Mouse (Mus musculus): ENCODE results near the gene Atg13. TPM values are rescaled to one million over a fixed set of nuclear protein-coding genes. Genes with fewer than 3 reads are reported as not detected.

The Atg13 gene
- total and polyA plus RNA-seq, 2 experiments from 2014 or later = 21.0 to 30.4 TPM

DNA sequence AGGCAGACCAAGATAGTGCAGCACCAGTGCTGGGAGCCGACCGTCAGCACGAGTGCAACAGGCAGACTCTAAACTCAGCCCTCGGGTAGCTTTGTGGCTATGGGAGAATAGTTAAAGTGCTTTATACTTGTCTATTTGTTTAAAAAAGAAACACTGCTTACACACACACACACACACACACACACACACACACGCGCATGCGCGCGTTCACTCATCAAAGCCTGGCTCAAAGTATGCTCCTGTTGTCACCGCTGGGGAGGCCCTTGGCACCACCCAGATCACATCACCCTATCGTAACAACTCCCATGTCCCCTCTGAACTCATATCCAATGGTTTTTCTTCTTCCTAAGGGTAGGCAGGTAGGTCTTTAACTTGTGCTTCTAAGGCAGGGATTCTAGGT, 66.4 kb downstream of the Atg13 start:
- peaks cover 39% of the 10 kb centered on the region for H3K36me3 ChIP-seq (ENCODE audit: insufficient read depth, low read length)
- no peak for TF ChIP-seq CTCF (IDR thresholded peaks at IDR 0.05)

GRCm38 (mm10) chr2:91642825-91643415, 67.5 kb downstream of the Atg13 start:
- no peak overlapping the region for H3K9ac ChIP-seq (replicated peaks; ENCODE audit: low read length, poor library complexity, severe bottlenecking)
- 90% methylated on average over 2 of the region's 2 CpGs for WGBS
- H3K27ac ChIP-seq (ENCODE audit: low read depth, low read length) = no peak overlapping the region
- no peaks in the 10 kb centered on the region for H3K9me3 ChIP-seq (ENCODE audit: low read length)
- no peak overlapping the region for H3K4me3 ChIP-seq (ENCODE audit: low read depth, low read length)
- ATAC-seq (ENCODE audit: low FRiP score) (no peak), DNase-seq (ENCODE audit: low spot score) (no peak)
- no peaks in the 10 kb centered on the region for H3K27me3 ChIP-seq (ENCODE audit: insufficient read depth, low read length)
- H3K4me2 ChIP-seq (ENCODE audit: low read depth, low read length, poor library complexity, severe bottlenecking) = no peak overlapping the region
- TF ChIP-seq CTCF (IDR thresholded peaks at IDR 0.05) = no peak
- H3K36me3 ChIP-seq (ENCODE audit: insufficient read depth, low read length) = peaks cover 39% of the 10 kb centered on the region
- no peaks in the 10 kb centered on the region for H3K4me1 ChIP-seq (ENCODE audit: insufficient read depth, low read length)

More for the DNA sequence above, 66.4 kb downstream of the Atg13 start:
- Histone ChIP-seq H3K4me2 (ENCODE audit: low read depth, low read length, poor library complexity, severe bottlenecking) (no peak overlapping the region), H3K4me1 (ENCODE audit: insufficient read depth, low read length) (no peaks in the 10 kb centered on the region), H3K4me3 (ENCODE audit: low read depth, low read length) (no peak overlapping the region), H3K9me3 (ENCODE audit: low read length) (no peaks in the 10 kb centered on the region), H3K27ac (ENCODE audit: low read depth, low read length) (no peak overlapping the region), H3K9ac (replicated peaks; ENCODE audit: low read length, poor library complexity, severe bottlenecking) (no peak overlapping the region), H3K27me3 (ENCODE audit: insufficient read depth, low read length) (no peaks in the 10 kb centered on the region)
- ATAC-seq (ENCODE audit: low FRiP score) (no peak), DNase-seq (ENCODE audit: low spot score) (no peak)
- 96% methylated on average over 11 of the region's 11 CpGs for WGBS

DNA sequence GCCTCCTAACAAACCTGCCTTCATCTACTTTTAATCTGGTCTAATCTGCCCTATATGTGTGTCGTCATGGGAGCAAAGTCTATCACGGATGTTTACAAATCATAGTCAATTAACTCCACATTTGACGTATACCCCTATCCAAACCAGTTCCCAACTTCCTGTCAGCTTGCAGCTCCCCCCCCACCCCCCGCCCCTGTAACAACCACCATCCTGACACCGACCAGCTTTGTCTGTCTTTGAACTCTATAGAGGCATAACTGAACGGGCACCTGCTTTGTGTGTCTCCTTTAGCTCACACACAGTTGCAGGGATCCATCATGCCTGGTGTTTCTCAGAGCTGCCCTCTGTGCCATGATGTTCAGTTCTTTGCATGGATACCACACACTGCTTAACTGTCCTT, 71.4 kb downstream of the Atg13 start:
- WGBS = 86% methylated on average over 6 of the region's 6 CpGs

GRCm38 (mm10) chr2:91636727-91637338, 73.5 kb downstream of the Atg13 start:
- H3K36me3 ChIP-seq (ENCODE audit: insufficient read depth, low read length) = no peaks in the 10 kb centered on the region
- TF ChIP-seq CTCF (IDR thresholded peaks at IDR 0.05) = no peak
- H3K4me3 ChIP-seq (ENCODE audit: low read depth, low read length) = no peak overlapping the region
- DNase-seq (ENCODE audit: low spot score) (no peak), ATAC-seq (ENCODE audit: low FRiP score) (no peak)
- H3K27ac ChIP-seq (ENCODE audit: low read depth, low read length) = no peak overlapping the region
- H3K9ac ChIP-seq (replicated peaks; ENCODE audit: low read length, poor library complexity, severe bottlenecking) = no peak overlapping the region
- H3K4me1 ChIP-seq (ENCODE audit: insufficient read depth, low read length) = no peaks in the 10 kb centered on the region
- H3K27me3 ChIP-seq (ENCODE audit: insufficient read depth, low read length) = no peaks in the 10 kb centered on the region
- H3K9me3 ChIP-seq (ENCODE audit: low read length) = no peaks in the 10 kb centered on the region
- WGBS = 78% methylated on average over 5 of the region's 5 CpGs
- H3K4me2 ChIP-seq (ENCODE audit: low read depth, low read length, poor library complexity, severe bottlenecking) = no peak overlapping the region

More for the DNA sequence above, 71.4 kb downstream of the Atg13 start:
- no peak overlapping the region for H3K27ac ChIP-seq (ENCODE audit: low read depth, low read length)
- H3K4me2 ChIP-seq (ENCODE audit: low read depth, low read length, poor library complexity, severe bottlenecking) = no peak overlapping the region
- peaks cover 3% of the 10 kb centered on the region for H3K36me3 ChIP-seq (ENCODE audit: insufficient read depth, low read length)
- ATAC-seq (ENCODE audit: low FRiP score) (no peak), DNase-seq (ENCODE audit: low spot score) (no peak)
- H3K27me3 ChIP-seq (ENCODE audit: insufficient read depth, low read length) = no peaks in the 10 kb centered on the region
- H3K4me3 ChIP-seq (ENCODE audit: low read depth, low read length) = no peak overlapping the region
- H3K4me1 ChIP-seq (ENCODE audit: insufficient read depth, low read length) = no peaks in the 10 kb centered on the region
- TF ChIP-seq CTCF (IDR thresholded peaks at IDR 0.05) = no peak
- no peaks in the 10 kb centered on the region for H3K9me3 ChIP-seq (ENCODE audit: low read length)
- H3K9ac ChIP-seq (replicated peaks; ENCODE audit: low read length, poor library complexity, severe bottlenecking) = no peak overlapping the region

GRCm38 (mm10) chr2:91636229-91636628, 74.1 kb downstream of the Atg13 start, which contains the start of gene F2:
Gene F2, minus strand, starts transcription at chr2:91636414.
- Histone ChIP-seq H3K27ac (ENCODE audit: low read depth, low read length) (no peak within 1 kb of the TSS), H3K4me2 (ENCODE audit: low read depth, low read length, poor library complexity, severe bottlenecking) (no peak within 1 kb of the TSS), H3K4me1 (ENCODE audit: insufficient read depth, low read length) (no peaks in the 10 kb centered on the region), H3K36me3 (ENCODE audit: insufficient read depth, low read length) (no peaks in the 10 kb centered on the region), H3K4me3 (ENCODE audit: low read depth, low read length) (no peak within 1 kb of the TSS), H3K9me3 (ENCODE audit: low read length) (no peaks in the 10 kb centered on the region), H3K27me3 (ENCODE audit: insufficient read depth, low read length) (no peaks in the 10 kb centered on the region), H3K9ac (replicated peaks; ENCODE audit: low read length, poor library complexity, severe bottlenecking) (no peak within 1 kb of the TSS)
- 87% methylated on average over 8 of the region's 8 CpGs for WGBS
- no peak for DNase-seq (ENCODE audit: low spot score)
- ATAC-seq (ENCODE audit: low FRiP score) = no peak
- no peak for TF ChIP-seq CTCF (IDR thresholded peaks at IDR 0.05)

- 90% methylated on average over 11 of the region's 11 CpGs for WGBS
- Histone ChIP-seq H3K9ac (replicated peaks; ENCODE audit: low read length, poor library complexity, severe bottlenecking) (no peak overlapping the region), H3K4me2 (ENCODE audit: low read depth, low read length, poor library complexity, severe bottlenecking) (no peak overlapping the region), H3K4me3 (ENCODE audit: low read depth, low read length) (no peak overlapping the region), H3K9me3 (ENCODE audit: low read length) (no peaks in the 10 kb centered on the region), H3K36me3 (ENCODE audit: insufficient read depth, low read length) (no peaks in the 10 kb centered on the region), H3K27ac (ENCODE audit: low read depth, low read length) (no peak overlapping the region), H3K4me1 (ENCODE audit: insufficient read depth, low read length) (no peaks in the 10 kb centered on the region), H3K27me3 (ENCODE audit: insufficient read depth, low read length) (no peaks in the 10 kb centered on the region)
- no peak for ATAC-seq (ENCODE audit: low FRiP score)
- no peak for TF ChIP-seq CTCF (IDR thresholded peaks at IDR 0.05)
- DNase-seq (ENCODE audit: low spot score) = no peak
Measured at GRCm38 (mm10) chr2:91635486-91635885, 74.9 kb downstream of the Atg13 start.
